8 mouse cellular contexts compared by ENCODE assay signal in the genomic region with DNA sequence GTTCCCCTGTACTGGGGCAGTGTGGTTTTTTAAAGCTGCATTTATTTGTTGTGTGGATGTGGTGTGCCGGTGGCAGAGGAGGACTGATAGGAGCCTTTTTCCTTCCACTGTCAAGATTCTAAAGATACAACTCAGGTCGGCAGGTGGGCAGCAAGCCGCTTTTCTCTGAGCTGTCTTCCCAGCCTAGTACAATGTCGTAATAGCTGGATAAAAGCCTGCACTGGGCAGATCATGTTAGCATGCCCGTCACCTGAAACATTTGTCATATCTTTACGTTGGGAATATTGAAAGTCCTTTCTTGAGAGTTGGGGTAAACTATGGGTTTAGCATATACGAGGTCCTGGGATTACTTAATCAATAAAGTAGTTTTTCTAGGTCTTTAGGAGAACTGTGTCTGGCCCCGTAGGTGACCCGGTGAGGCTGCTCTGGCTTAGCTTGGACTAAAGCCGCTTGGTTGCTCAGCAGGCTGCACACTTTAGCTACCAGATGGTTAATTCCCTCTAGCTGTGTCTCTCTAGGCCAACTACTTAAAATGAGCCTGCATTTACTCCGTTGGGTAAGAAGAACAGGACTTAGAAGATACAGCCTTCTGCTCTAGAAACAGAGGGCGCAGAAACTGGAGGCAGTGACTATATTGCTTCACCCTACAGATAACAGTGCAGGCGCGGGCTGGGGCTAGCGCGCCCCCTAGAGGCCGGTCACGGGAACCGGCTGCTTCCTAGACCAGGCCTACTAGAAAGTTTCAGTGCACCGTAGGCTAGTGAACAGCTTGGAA. TPM values are rescaled to one million over a fixed set of nuclear protein-coding genes. Genes with fewer than 3 reads are reported as not detected.
DNase-seq lines count a peak whose midpoint lies in the region; ATAC-seq and TF ChIP-seq lines count a peak whose summit lies in the region.

No protein-coding gene starts in this region.

- no peaks in the 10 kb centered on the region for H3K27me3 ChIP-seq in forebrain, embryonic 12.5 days
- H3K27me3 ChIP-seq in heart, embryonic 16.5 days (ENCODE audit: control insufficient read depth, insufficient read depth, low read length) = no peaks in the 10 kb centered on the region

- ATAC-seq in forebrain, embryonic 12.5 days (ENCODE audit: low FRiP score) = peak; percentile 67; the same call in 1 of the 2 replicates
- peak; percentile 69; the same call in 1 of the 2 replicates for ATAC-seq in heart, embryonic 16.5 days (replicated peaks; ENCODE audit: extremely low read depth, insufficient read depth, low FRiP score)

- no peak overlapping the region for H3K4me2 ChIP-seq in forebrain, embryonic 12.5 days
- H3K4me2 ChIP-seq in heart, embryonic 16.5 days (ENCODE audit: low read depth, low read length) = no peak overlapping the region

- peak; percentile 40 for DNase-seq in ES-E14 (ENCODE audit: low read depth, low spot score)
- peak; percentile 67 for DNase-seq in c-Kit-positive CD71-negative TER-119-negative erythroid progenitor cells, embryonic 14.5 days (ENCODE audit: low read depth)
- DNase-seq in layer of hippocampus, adult 9-10 months (ENCODE audit: low spot score) = peak; percentile 65
- peak; percentile 78 for DNase-seq in lung, postnatal 10 days
- DNase-seq in retina, postnatal 1 day = peak; percentile 91
- peak; percentile 88 for DNase-seq in thymus, postnatal 4 days

- WGBS in forebrain, embryonic 12.5 days = 45% methylated on average over 20 of the region's 20 CpGs
- 39% methylated on average over 20 of the region's 20 CpGs for WGBS in heart, embryonic 16.5 days

- no peaks in the 10 kb centered on the region for H3K9me3 ChIP-seq in ES-E14 (ENCODE audit: control insufficient read depth, insufficient read depth, low read depth, low read length)
- no peaks in the 10 kb centered on the region for H3K9me3 ChIP-seq in forebrain, embryonic 12.5 days
- no peaks in the 10 kb centered on the region for H3K9me3 ChIP-seq in heart, embryonic 16.5 days (replicated peaks; ENCODE audit: control insufficient read depth, low read length)

- H3K4me1 ChIP-seq in ES-E14 (ENCODE audit: control insufficient read depth in 2 of 2, insufficient read depth in 2 of 2, low read length in 2 of 2, poor library complexity in 1 of 2) = no peaks in the 10 kb centered on the region
- no peaks in the 10 kb centered on the region for H3K4me1 ChIP-seq in forebrain, embryonic 12.5 days
- no peaks in the 10 kb centered on the region for H3K4me1 ChIP-seq in heart, embryonic 16.5 days (ENCODE audit: control insufficient read depth, insufficient read depth, low read length)

- H3K27ac ChIP-seq in ES-E14 (ENCODE audit: insufficient read depth, low read depth, low read length, poor library complexity, severe bottlenecking) = no peak overlapping the region
- no peak overlapping the region for H3K27ac ChIP-seq in forebrain, embryonic 12.5 days
- H3K27ac ChIP-seq in heart, embryonic 16.5 days (ENCODE audit: low read length) = no peak overlapping the region

- H3K36me3 ChIP-seq in ES-E14 (ENCODE audit: control insufficient read depth, insufficient read depth, low read length, poor library complexity, severe bottlenecking) = no peaks in the 10 kb centered on the region
- H3K36me3 ChIP-seq in forebrain, embryonic 12.5 days (replicated peaks) = no peaks in the 10 kb centered on the region
- H3K36me3 ChIP-seq in heart, embryonic 16.5 days (ENCODE audit: control insufficient read depth, insufficient read depth) = no peaks in the 10 kb centered on the region

- in situ Hi-C loops in ES-E14 (cut with MboI; ENCODE audit: low sequenced_read_pairs in 2 of 2, unreplicated experiment in 2 of 2) = loop anchor here in 1 of 2 experiments (10.0 kb wide), 1 partner anchor 163 kb away; no protein-coding TSS in a partner anchor

- no peak overlapping the region for H3K4me3 ChIP-seq in ES-E14 (ENCODE audit: insufficient read depth in 1 of 2, low read depth in 1 of 2, low read length in 2 of 2, poor library complexity in 1 of 2, severe bottlenecking in 1 of 2)
- no peak overlapping the region for H3K4me3 ChIP-seq in forebrain, embryonic 12.5 days (replicated peaks)
- no peak overlapping the region for H3K4me3 ChIP-seq in heart, embryonic 16.5 days (ENCODE audit: low read length)

- no peak overlapping the region for H3K9ac ChIP-seq in ES-E14 (ENCODE audit: insufficient read depth, low read depth, low read length, poor library complexity, severe bottlenecking)
- no peak overlapping the region for H3K9ac ChIP-seq in forebrain, embryonic 12.5 days
- no peak overlapping the region for H3K9ac ChIP-seq in heart, embryonic 16.5 days (ENCODE audit: low read length)

TF ChIP-seq in ES-E14, 5 proteins besides CTCF, POLR2A, EP300 and RAD21:
- TF ChIP-seq ZC3H11A (IDR thresholded peaks at IDR 0.05; ENCODE audit: borderline replicate concordance, low read depth, low read length) (no peak; the same call in 1 of the 2 replicates), MAFK (IDR thresholded peaks at IDR 0.05; ENCODE audit: insufficient read depth, low read depth, low read length) (no peak)

RNA-seq across cellular contexts. Expression of gene Kpna3, which starts 58.2 kb away (rescaled TPM):
- total RNA-seq in ES-E14 (2012; rRNA removed) = 38.0 and 51.7 TPM in 2 replicates
- 89.5 and 102 TPM in 2 replicates for polyA plus RNA-seq in forebrain, embryonic 12.5 days (2016; fragmentation: Nextera tagmentation; extraction: Ambion mirVana)
- polyA plus RNA-seq in heart, embryonic 16.5 days (2015; fragmentation: Nextera tagmentation; extraction: Ambion mirVana) = 32.3 and 35.3 TPM in 2 replicates

RNA-seq across cellular contexts. Expression of gene Spryd7, which starts 58.8 kb away (rescaled TPM):
- total RNA-seq in ES-E14 (2012; rRNA removed) = 5.1 and 6.0 TPM in 2 replicates
- polyA plus RNA-seq in forebrain, embryonic 12.5 days (2016; fragmentation: Nextera tagmentation; extraction: Ambion mirVana) = 19.8 and 22.1 TPM in 2 replicates
- 22.4 and 29.6 TPM in 2 replicates for polyA plus RNA-seq in heart, embryonic 16.5 days (2015; fragmentation: Nextera tagmentation; extraction: Ambion mirVana)

Comparison
In these comparisons a context has a peak if more than half of its experiments do, and no peak if none do; other contexts are left out.
1. DNase-seq: peak in every context shown above with its lines; median percentile 91 in retina, postnatal 1 day; 88 in thymus, postnatal 4 days; 78 in lung, postnatal 10 days; 67 in c-Kit-positive CD71-negative TER-119-negative erythroid progenitor cells, embryonic 14.5 days; 65 in layer of hippocampus, adult 9-10 months; 40 in ES-E14.